Mouse (Mus musculus) thymus, adult 2 months (tissue): ENCODE results near the gene Iqcj.

Source experiments
- CTCF ChIP-seq: fragments of 200-500 bp; IDR thresholded peaks from 2 replicates; pipeline ENCODE4 v1.5.1; 2012; ENCODE audit warnings: mild to moderate bottlenecking, control low read depth, low read length, moderate library complexity, borderline replicate concordance; ENCODE audit not compliant: control insufficient read depth, poor library complexity, insufficient read depth; ENCODE audit errors: extremely low read depth
- POLR2A ChIP-seq: fragments of 200-500 bp; IDR thresholded peaks from 2 replicates; pipeline ENCODE4 v1.6.1; 2012; ENCODE audit warnings: mild to moderate bottlenecking, low read length, control low read depth, moderate library complexity; ENCODE audit not compliant: control insufficient read depth, poor library complexity, insufficient read depth; ENCODE audit errors: extremely low read depth

DNA sequence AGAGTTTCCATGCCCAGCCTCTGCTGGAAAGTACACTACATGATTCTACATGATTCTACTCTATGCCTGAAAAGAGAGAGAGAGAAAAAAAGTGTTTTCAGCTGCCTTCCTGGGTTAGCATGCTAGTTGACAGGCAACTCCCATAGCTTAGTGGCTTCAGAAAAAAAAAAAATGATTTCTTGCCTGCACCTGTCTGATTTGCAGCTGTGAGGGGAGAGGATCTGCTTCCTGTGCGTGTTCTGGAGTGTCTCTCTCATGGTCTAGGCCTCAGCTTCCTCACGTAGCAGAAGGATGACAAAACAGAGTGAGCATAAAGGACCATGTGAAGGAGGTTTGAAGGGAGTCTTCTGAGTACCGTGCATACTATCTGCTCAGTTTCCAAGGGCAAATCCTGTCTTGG is 39.9 kb downstream of the Iqcj start:
- TF ChIP-seq POLR2A (no peak), CTCF (no peak)
